Mouse (Mus musculus) hindbrain, embryonic 13.5 days (tissue): ENCODE measurements around the gene Agap3. TPM values are rescaled to one million over a fixed set of nuclear protein-coding genes. Genes with fewer than 3 reads are reported as not detected.

Experiments used
- ATAC-seq: fragments of 200-750 bp; cut with Nextera tagmentation; 2 replicates; pipeline ENCODE4 v1.8.0; 2017; ENCODE audit warnings: moderate TSS enrichment; ENCODE audit not compliant: low FRiP score
- H3K27ac ChIP-seq: fragments of 300-500 bp; sonication (generic); 2 replicates; pipeline ENCODE4 v1.5.1; 2015; ENCODE audit warnings: inconsistent platforms, mild to moderate bottlenecking, moderate library complexity
- H3K27me3 ChIP-seq: fragments of 300-500 bp; sonication (generic); 2 replicates; pipeline ENCODE4 v1.6.1; 2015; ENCODE audit warnings: mild to moderate bottlenecking, inconsistent platforms
- H3K36me3 ChIP-seq: fragments of 300-500 bp; sonication (generic); 2 replicates; pipeline ENCODE4 v1.6.1; 2015; ENCODE audit warnings: mild to moderate bottlenecking, inconsistent platforms
- H3K4me1 ChIP-seq: fragments of 300-500 bp; sonication (generic); replicated peaks from 2 replicates; pipeline ENCODE4 v1.6.1; 2015; ENCODE audit warnings: inconsistent platforms
- H3K4me2 ChIP-seq: fragments of 300-500 bp; sonication (generic); 2 replicates; pipeline ENCODE4 v1.6.1; 2015; ENCODE audit warnings: inconsistent platforms, mild to moderate bottlenecking, moderate library complexity
- H3K4me3 ChIP-seq: fragments of 300-500 bp; sonication (generic); 2 replicates; pipeline ENCODE4 v1.5.1; 2015; ENCODE audit warnings: mild to moderate bottlenecking, inconsistent platforms
- H3K9ac ChIP-seq: fragments of 300-500 bp; sonication (generic); 2 replicates; pipeline ENCODE4 v1.6.1; 2015; ENCODE audit warnings: mild to moderate bottlenecking, inconsistent platforms
- H3K9me3 ChIP-seq: fragments of 300-500 bp; sonication (generic); 2 replicates; pipeline ENCODE4 v1.6.1; 2016; ENCODE audit warnings: inconsistent platforms
- WGBS: fragments of 180-500 bp; shearing (Covaris S2); methylation state at CpG from one replicate; pipeline ENCODE4 v1.1.7; 2015; 5-methylcytosine and 5-hydroxymethylcytosine counted together
- polyA plus RNA-seq: library from polyadenylated mRNA; unstranded; fragments of >200 nt; fragmentation: Nextera tagmentation; extraction: Ambion mirVana; gene quantifications from 2 replicates; pipeline ENCODE4 v1.2.1, GENCODE M21; 2015

Agap3 gene
- polyA plus RNA-seq, 1 experiment from 2014 or later = 50.3 TPM

GRCm38 (mm10) chr5:24442029-24442428, 9.9 kb upstream of the Agap3 start:
- WGBS = 88% methylated on average over 9 of the region's 9 CpGs
- Histone ChIP-seq H3K4me3 (no peak overlapping the region), H3K4me2 (no peak overlapping the region), H3K9me3 (no peaks in the 10 kb centered on the region), H3K4me1 (peaks cover 31% of the 10 kb centered on the region), H3K27me3 (no peaks in the 10 kb centered on the region), H3K9ac (no peak overlapping the region), H3K27ac (no peak overlapping the region), H3K36me3 (peaks cover 55% of the 10 kb centered on the region)
- no peak for ATAC-seq

GRCm38 (mm10) chr5:24443204-24443603, 8.8 kb upstream of the Agap3 start:
- no peak overlapping the region for H3K4me2 ChIP-seq
- peaks cover 55% of the 10 kb centered on the region for H3K36me3 ChIP-seq

GRCm38 (mm10) chr5:24443927-24444326, 8.1 kb upstream of the Agap3 start:
- peaks cover 41% of the 10 kb centered on the region for H3K4me1 ChIP-seq
- H3K9ac ChIP-seq = peak overlapping the region; percentile 97
- H3K4me2 ChIP-seq = peak overlapping the region; percentile 95
- H3K4me3 ChIP-seq = peak overlapping the region; percentile 93
- H3K9me3 ChIP-seq = no peaks in the 10 kb centered on the region
- no peak overlapping the region for H3K27ac ChIP-seq
- 88% methylated on average over 12 of the region's 12 CpGs for WGBS
- no peak for ATAC-seq
- H3K36me3 ChIP-seq = peaks cover 50% of the 10 kb centered on the region
- no peaks in the 10 kb centered on the region for H3K27me3 ChIP-seq

More at GRCm38 (mm10) chr5:24443204-24443603, 8.8 kb upstream of the Agap3 start:
- Histone ChIP-seq H3K4me1 (peaks cover 40% of the 10 kb centered on the region), H3K27me3 (no peaks in the 10 kb centered on the region), H3K27ac (no peak overlapping the region), H3K9me3 (no peaks in the 10 kb centered on the region), H3K4me3 (no peak overlapping the region), H3K9ac (no peak overlapping the region)
- ATAC-seq = no peak
- WGBS = 93% methylated on average over 7 of the region's 7 CpGs

GRCm38 (mm10) chr5:24444746-24445427, 7.1 kb upstream of the Agap3 start, which contains the start of gene Fastk:
Gene Fastk (minus strand): TSS chr5:24445287.
- peak within 1 kb of the TSS; percentile 93 for H3K4me3 ChIP-seq
- H3K9me3 ChIP-seq = no peaks in the 10 kb centered on the region
- peaks cover 41% of the 10 kb centered on the region for H3K4me1 ChIP-seq
- peak within 1 kb of the TSS; percentile 94 for H3K27ac ChIP-seq
- WGBS = 0% methylated on average over 55 of the region's 60 CpGs
- peak within 1 kb of the TSS; percentile 97 for H3K9ac ChIP-seq
- no peaks in the 10 kb centered on the region; the same call in 1 of the 2 replicates for H3K27me3 ChIP-seq
- peak; percentile 83 for ATAC-seq
- H3K4me2 ChIP-seq = peak within 1 kb of the TSS; percentile 95
- H3K36me3 ChIP-seq = peaks cover 40% of the 10 kb centered on the region

- Histone ChIP-seq H3K9me3 (no peaks in the 10 kb centered on the region), H3K27ac (peak overlapping the region; percentile 94), H3K36me3 (peaks cover 34% of the 10 kb centered on the region), H3K4me2 (peak overlapping the region; percentile 95), H3K27me3 (no peaks in the 10 kb centered on the region; the same call in 1 of the 2 replicates), H3K9ac (peak overlapping the region; percentile 97), H3K4me1 (peaks cover 41% of the 10 kb centered on the region), H3K4me3 (peak overlapping the region; percentile 93)
- WGBS = 61% methylated on average over 20 of the region's 20 CpGs
- ATAC-seq = no peak; the same call in 1 of the 2 replicates
These were observed 6.4 kb upstream of the Agap3 start for GRCm38 (mm10) chr5:24445428-24446080.

GRCm38 (mm10) chr5:24446630-24447029, 5.3 kb upstream of the Agap3 start:
- Histone ChIP-seq H3K9ac (peak overlapping the region; percentile 83; the same call in 1 of the 2 replicates), H3K4me1 (peaks cover 46% of the 10 kb centered on the region), H3K36me3 (peaks cover 23% of the 10 kb centered on the region), H3K27me3 (no peaks in the 10 kb centered on the region; the same call in 1 of the 2 replicates), H3K4me2 (peak overlapping the region; percentile 90), H3K9me3 (no peaks in the 10 kb centered on the region), H3K4me3 (peak overlapping the region; percentile 73; the same call in 1 of the 2 replicates), H3K27ac (no peak overlapping the region)
- WGBS = 91% methylated on average over 7 of the region's 7 CpGs
- no peak for ATAC-seq

- ATAC-seq = peak; percentile 38
- H3K9me3 ChIP-seq = no peaks in the 10 kb centered on the region
These were observed 4.2 kb upstream of the Agap3 start, which contains the start of gene Tmub1 for GRCm38 (mm10) chr5:24447624-24448298. Gene Tmub1 (minus strand): TSS chr5:24447854.

GRCm38 (mm10) chr5:24451264-24452029, 530 bp upstream of the Agap3 start:
- 2% methylated on average over 50 of the region's 66 CpGs for WGBS
- Histone ChIP-seq H3K4me2 (peak overlapping the region; percentile 100), H3K27ac (peak overlapping the region; percentile 95), H3K27me3 (no peaks in the 10 kb centered on the region; the same call in 1 of the 2 replicates), H3K4me3 (peak overlapping the region; percentile 90), H3K9ac (peak overlapping the region; percentile 97), H3K9me3 (no peaks in the 10 kb centered on the region), H3K4me1 (peaks cover 58% of the 10 kb centered on the region), H3K36me3 (no peaks in the 10 kb centered on the region)
- ATAC-seq = peak; percentile 62

More at GRCm38 (mm10) chr5:24447624-24448298, 4.2 kb upstream of the Agap3 start, which contains the start of gene Tmub1:
- Histone ChIP-seq H3K9ac (peak within 1 kb of the TSS; percentile 83), H3K36me3 (peaks cover 13% of the 10 kb centered on the region), H3K27ac (peak within 1 kb of the TSS; percentile 78), H3K4me2 (peak within 1 kb of the TSS; percentile 90), H3K27me3 (no peaks in the 10 kb centered on the region; the same call in 1 of the 2 replicates), H3K4me1 (peaks cover 46% of the 10 kb centered on the region), H3K4me3 (peak within 1 kb of the TSS; percentile 73)
- WGBS = 2% methylated on average over 34 of the region's 34 CpGs

GRCm38 (mm10) chr5:24452691-24453233, 785 bp downstream of the Agap3 start:
- no peaks in the 10 kb centered on the region; the same call in 1 of the 2 replicates for H3K27me3 ChIP-seq
- H3K9ac ChIP-seq = peak overlapping the region; percentile 97
- peak; percentile 4; the same call in 1 of the 2 replicates for ATAC-seq
- peak overlapping the region; percentile 100 for H3K4me2 ChIP-seq
- peaks cover 9% of the 10 kb centered on the region for H3K36me3 ChIP-seq
- H3K4me1 ChIP-seq = peaks cover 50% of the 10 kb centered on the region
- peak overlapping the region; percentile 90 for H3K4me3 ChIP-seq
- peak overlapping the region; percentile 95 for H3K27ac ChIP-seq
- H3K9me3 ChIP-seq = no peaks in the 10 kb centered on the region
- 0% methylated on average over 29 of the region's 29 CpGs for WGBS

- H3K4me2 ChIP-seq = peak overlapping the region; percentile 100
- no peaks in the 10 kb centered on the region; the same call in 1 of the 2 replicates for H3K27me3 ChIP-seq
- H3K4me3 ChIP-seq = peak overlapping the region; percentile 90
- WGBS = 0% methylated on average over 5 of the region's 5 CpGs
- ATAC-seq = 0 out of 2 replicates have a peak, but pooled peaks have one; percentile 2
- H3K9me3 ChIP-seq = no peaks in the 10 kb centered on the region
- H3K27ac ChIP-seq = peak overlapping the region; percentile 95
- H3K4me1 ChIP-seq = peaks cover 45% of the 10 kb centered on the region
- peaks cover 15% of the 10 kb centered on the region for H3K36me3 ChIP-seq
- peak overlapping the region; percentile 97 for H3K9ac ChIP-seq
These were observed 1.5 kb downstream of the Agap3 start for GRCm38 (mm10) chr5:24453283-24453984.

- Histone ChIP-seq H3K27me3 (no peaks in the 10 kb centered on the region; the same call in 1 of the 2 replicates), H3K36me3 (peaks cover 17% of the 10 kb centered on the region), H3K9ac (peak overlapping the region; percentile 97), H3K27ac (peak overlapping the region; percentile 95), H3K9me3 (no peaks in the 10 kb centered on the region), H3K4me2 (peak overlapping the region; percentile 100), H3K4me3 (peak overlapping the region; percentile 90), H3K4me1 (peaks cover 45% of the 10 kb centered on the region)
- ATAC-seq = no peak
- 7% methylated on average over 2 of the region's 2 CpGs for WGBS
These were observed 2.0 kb downstream of the Agap3 start for GRCm38 (mm10) chr5:24453985-24454303.
